ENCODE assay signal across 12 mouse cellular contexts in genomic region chr12:104837957-104838401, GRCm38 (mm10). TPM values are rescaled to one million over a fixed set of nuclear protein-coding genes. Genes with fewer than 3 reads are reported as not detected.
DNase-seq lines count a peak whose midpoint lies in the region; ATAC-seq and TF ChIP-seq lines count a peak whose summit lies in the region.
"Had no signal": no experiment of that assay in that cellular context is flagged by ENCODE, and none has a peak within 500 bp of the region (broad histone marks: within the 10 kb centered on the region; RNA-seq: fewer than 3 reads in every experiment).

No protein-coding gene starts in this region.

- H3K9me3 ChIP-seq in forebrain, embryonic 13.5 days (replicated peaks), result no peaks in the 10 kb centered on the region
- no peaks in the 10 kb centered on the region for H3K9me3 ChIP-seq in forebrain, embryonic 14.5 days (replicated peaks; ENCODE audit: control insufficient read depth, low read length)
- H3K9me3 ChIP-seq in hindbrain, postnatal 0 days (ENCODE audit: low read length), result no peaks in the 10 kb centered on the region
- no peaks in the 10 kb centered on the region for H3K9me3 ChIP-seq in hindbrain, embryonic 14.5 days (ENCODE audit: control insufficient read depth, low read length)
- no peaks in the 10 kb centered on the region for H3K9me3 ChIP-seq in liver, embryonic 14.5 days (ENCODE audit: control insufficient read depth, low read length)

- H3K4me1 ChIP-seq in forebrain, embryonic 13.5 days, result peaks cover 5% of the 10 kb centered on the region; the same call in 1 of the 2 replicates
- no peaks in the 10 kb centered on the region for H3K4me1 ChIP-seq in forebrain, embryonic 14.5 days (ENCODE audit: control insufficient read depth, insufficient read depth, low read length)
- H3K4me1 ChIP-seq in hindbrain, postnatal 0 days (ENCODE audit: insufficient read depth, low read length), result peaks cover 12% of the 10 kb centered on the region
- H3K4me1 ChIP-seq in hindbrain, embryonic 14.5 days (replicated peaks; ENCODE audit: control insufficient read depth, insufficient read depth, low read length), result peaks cover 8% of the 10 kb centered on the region; the same call in 1 of the 2 replicates
- H3K4me1 ChIP-seq in liver, embryonic 14.5 days (replicated peaks; ENCODE audit: control insufficient read depth in 2 of 2, insufficient read depth in 2 of 2, low read length in 1 of 2), result no peaks in the 10 kb centered on the region

- H3K4me2 ChIP-seq in forebrain, embryonic 13.5 days, result no peak overlapping the region
- H3K4me2 ChIP-seq in forebrain, embryonic 14.5 days (ENCODE audit: low read length), result no peak overlapping the region
- no peak overlapping the region for H3K4me2 ChIP-seq in hindbrain, postnatal 0 days (ENCODE audit: low read depth, low read length)
- H3K4me2 ChIP-seq in hindbrain, embryonic 14.5 days (replicated peaks), result no peak overlapping the region
- no peak overlapping the region for H3K4me2 ChIP-seq in liver, embryonic 14.5 days (ENCODE audit: low read depth)
- H3K4me2 ChIP-seq: heart, embryonic 11.5 days had no signal

- TF ChIP-seq EP300 in liver, embryonic 14.5 days (IDR thresholded peaks at IDR 0.05; ENCODE audit: low read depth), result no peak

- no peak overlapping the region for H3K9ac ChIP-seq in forebrain, embryonic 13.5 days
- no peak overlapping the region for H3K9ac ChIP-seq in forebrain, embryonic 14.5 days (ENCODE audit: low read length)
- no peak overlapping the region for H3K9ac ChIP-seq in hindbrain, postnatal 0 days (replicated peaks; ENCODE audit: low read length)
- no peak overlapping the region for H3K9ac ChIP-seq in hindbrain, embryonic 14.5 days
- no peak overlapping the region for H3K9ac ChIP-seq in liver, embryonic 14.5 days (replicated peaks)

- no peak overlapping the region for H3K4me3 ChIP-seq in forebrain, embryonic 13.5 days
- no peak overlapping the region for H3K4me3 ChIP-seq in forebrain, embryonic 14.5 days (ENCODE audit: low read depth, low read length)
- no peak overlapping the region for H3K4me3 ChIP-seq in hindbrain, postnatal 0 days (ENCODE audit: low read length)
- no peak overlapping the region for H3K4me3 ChIP-seq in hindbrain, embryonic 14.5 days (replicated peaks; ENCODE audit: low read length)
- H3K4me3 ChIP-seq in liver, embryonic 14.5 days (ENCODE audit: insufficient read depth in 1 of 2, low read depth in 2 of 2, low read length in 2 of 2), result no peak overlapping the region

- WGBS in forebrain, embryonic 13.5 days, result 76% methylated on average over 13 of the region's 13 CpGs
- 75% methylated on average over 13 of the region's 13 CpGs for WGBS in forebrain, embryonic 14.5 days
- WGBS in hindbrain, postnatal 0 days, result 51% methylated on average over 13 of the region's 13 CpGs
- 77% methylated on average over 13 of the region's 13 CpGs for WGBS in hindbrain, embryonic 14.5 days
- WGBS in liver, embryonic 14.5 days (ENCODE audit: insufficient replicate concordance), result 45% methylated on average over 13 of the region's 13 CpGs

- no peak for TF ChIP-seq CTCF in hindbrain, postnatal 0 days (IDR thresholded peaks at IDR 0.05; ENCODE audit: low read depth)
- TF ChIP-seq CTCF in liver, embryonic 14.5 days (IDR thresholded peaks at IDR 0.05; ENCODE audit: low read depth), result no peak

- no peaks in the 10 kb centered on the region for H3K27me3 ChIP-seq in forebrain, embryonic 13.5 days
- no peaks in the 10 kb centered on the region for H3K27me3 ChIP-seq in forebrain, embryonic 14.5 days (replicated peaks; ENCODE audit: control insufficient read depth, insufficient read depth, low read length)
- no peaks in the 10 kb centered on the region for H3K27me3 ChIP-seq in hindbrain, postnatal 0 days (ENCODE audit: insufficient read depth, low read length)
- H3K27me3 ChIP-seq in hindbrain, embryonic 14.5 days (ENCODE audit: control insufficient read depth, insufficient read depth, low read length), result no peaks in the 10 kb centered on the region
- no peaks in the 10 kb centered on the region for H3K27me3 ChIP-seq in liver, embryonic 14.5 days (ENCODE audit: control insufficient read depth, insufficient read depth, low read length)

- 0 out of 2 replicates have a peak, but pooled peaks have one; percentile 8 for ATAC-seq in forebrain, embryonic 13.5 days
- no peak for ATAC-seq in forebrain, embryonic 14.5 days
- 0 out of 2 replicates have a peak, but pooled peaks have one; percentile 37 for ATAC-seq in hindbrain, postnatal 0 days
- no peak for ATAC-seq in hindbrain, embryonic 14.5 days (ENCODE audit: low FRiP score)
- ATAC-seq in common myeloid progenitor, adult 5-6 weeks (replicated peaks; ENCODE audit: low read depth, poor library complexity, severe bottlenecking), result peak; percentile 37
- peak; percentile 64; the same call in 1 of the 2 replicates for ATAC-seq in liver, embryonic 14.5 days (ENCODE audit: insufficient read depth)

- DNase-seq in forebrain, embryonic 14.5 days (ENCODE audit: low spot score), result no peak
- DNase-seq in hindbrain, postnatal 0 days (ENCODE audit: low spot score), result no peak
- DNase-seq in hindbrain, embryonic 14.5 days (ENCODE audit: low spot score), result no peak
- no peak for DNase-seq in liver, embryonic 14.5 days (ENCODE audit: low read depth in 3 of 3, low spot score in 3 of 3)
- no peak for DNase-seq in natural killer cell, adult 2 months (ENCODE audit: low spot score in 2 of 2)
- no peak for DNase-seq in thymus, adult 18-20 months
- DNase-seq: kidney, adult 8-10 months; lung, postnatal 14 days; thymus, adult 2 months had no signal

- H3K36me3 ChIP-seq in forebrain, embryonic 13.5 days (ENCODE audit: poor library complexity, severe bottlenecking), result no peaks in the 10 kb centered on the region
- no peaks in the 10 kb centered on the region for H3K36me3 ChIP-seq in forebrain, embryonic 14.5 days (ENCODE audit: control insufficient read depth, insufficient read depth, low read length)
- no peaks in the 10 kb centered on the region for H3K36me3 ChIP-seq in hindbrain, postnatal 0 days (ENCODE audit: insufficient read depth, low read length)
- no peaks in the 10 kb centered on the region for H3K36me3 ChIP-seq in hindbrain, embryonic 14.5 days (replicated peaks; ENCODE audit: control insufficient read depth, insufficient read depth)
- no peaks in the 10 kb centered on the region for H3K36me3 ChIP-seq in liver, embryonic 14.5 days (replicated peaks; ENCODE audit: control insufficient read depth, insufficient read depth, low read depth)

- no peak overlapping the region for H3K27ac ChIP-seq in forebrain, embryonic 13.5 days
- H3K27ac ChIP-seq in forebrain, embryonic 14.5 days (ENCODE audit: low read depth, low read length), result no peak overlapping the region; the same call in 1 of the 2 replicates
- peak overlapping the region; percentile 32; the same call in 1 of the 2 replicates for H3K27ac ChIP-seq in hindbrain, postnatal 0 days
- no peak overlapping the region for H3K27ac ChIP-seq in hindbrain, embryonic 14.5 days
- no peak overlapping the region for H3K27ac ChIP-seq in liver, embryonic 14.5 days

RNA-seq across cellular contexts. Expression of gene Clmn, which starts 26.9 kb away (rescaled TPM):
- polyA plus RNA-seq in forebrain, embryonic 13.5 days (2015; fragmentation: Nextera tagmentation; extraction: Ambion mirVana), result 0.75 and 0.83 TPM in 2 replicates
- polyA plus RNA-seq in forebrain, embryonic 14.5 days (2014; fragmentation: Nextera tagmentation; extraction: Ambion mirVana), result 0.33 and 0.72 TPM in 2 replicates
- 2.6 and 3.1 TPM in 2 replicates for total RNA-seq in hindbrain, postnatal 0 days (2014; rRNA removed)
- 1.7 and 2.6 TPM in 2 replicates for polyA plus RNA-seq in hindbrain, postnatal 0 days (2015; fragmentation: Nextera tagmentation; extraction: Ambion mirVana)
- polyA plus RNA-seq in hindbrain, embryonic 14.5 days (2014; fragmentation: Nextera tagmentation; extraction: Ambion mirVana), result 1.0 and 1.7 TPM in 2 replicates
- under 0.01 and 4.8 TPM in 2 replicates for total RNA-seq in common myeloid progenitor, adult 5-6 weeks (2017)
- polyA plus RNA-seq in liver, embryonic 14.5 days (2012; rRNA removed), result 0.27 and 0.33 TPM in 2 replicates
- polyA plus RNA-seq in liver, embryonic 14.5 days (2014; fragmentation: Nextera tagmentation; extraction: Ambion mirVana), result 0.32 and 0.39 TPM in 2 replicates

Comparison
In these comparisons a context has a peak if more than half of its experiments do, and no peak if none do; other contexts are left out.
1. ATAC-seq: peak in forebrain, embryonic 13.5 days (single experiment), hindbrain, postnatal 0 days (single experiment), common myeloid progenitor, adult 5-6 weeks (single experiment) and liver, embryonic 14.5 days (single experiment); none in forebrain, embryonic 14.5 days (single experiment) and hindbrain, embryonic 14.5 days (single experiment).